Mouse (Mus musculus) gastrocnemius, adult 18-20 months (tissue): ENCODE data around the gene Isl2. TPM values are rescaled to one million over a fixed set of nuclear protein-coding genes. Genes with fewer than 3 reads are reported as not detected.
A peak's percentile ranks its signal among the peaks of the same experiment; 100 is the strongest.

ENCODE experiments used
- DNase-seq: peaks from one replicate; pipeline ENCODE4 v3.0.0; 2021; ENCODE audit warnings: low spot score
- long read RNA-seq, 2 experiments: library from polyadenylated mRNA; stranded (forward); transcript quantifications; one replicate each; pipeline ENCODE4 v2.0.0; 2021
- total RNA-seq, 2 experiments: library from RNA; stranded (reverse); gene quantifications; 2 replicates each; pipeline ENCODE4 v1.2.3; 2021

The Isl2 gene
- not detected for total RNA-seq
- long read RNA-seq, experiment 1: 0 reads
- long read RNA-seq, experiment 2: 0 reads

DNA sequence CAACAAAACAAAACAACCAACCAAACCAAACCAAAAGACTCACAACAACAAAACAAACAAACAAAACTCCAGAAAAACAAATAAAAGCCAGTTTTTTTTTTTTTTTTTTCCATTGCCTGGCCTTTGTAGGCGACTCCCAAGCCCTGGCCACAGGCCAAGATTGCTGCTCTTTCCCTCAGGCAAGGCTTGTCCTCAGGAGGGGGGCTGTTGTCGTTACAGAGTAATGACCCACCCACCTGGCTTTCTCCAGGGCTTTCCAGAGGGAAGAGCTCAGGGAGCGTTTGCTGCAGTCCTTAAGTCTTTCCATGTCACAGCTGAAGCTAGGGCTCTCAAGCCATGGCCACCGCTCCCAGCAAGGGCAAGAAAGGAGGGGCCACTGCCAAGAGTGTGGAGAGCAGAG is at the start of gene Isl2:
TSS of gene Isl2 (plus strand) at position 296 of the 400 bp plus-strand sequence.
- DNase-seq: no peak

- DNase-seq: peak; percentile 52
Measured at GRCm38 (mm10) chr9:55507922-55508321, 30.6 kb upstream of the Isl2 start.

DNA sequence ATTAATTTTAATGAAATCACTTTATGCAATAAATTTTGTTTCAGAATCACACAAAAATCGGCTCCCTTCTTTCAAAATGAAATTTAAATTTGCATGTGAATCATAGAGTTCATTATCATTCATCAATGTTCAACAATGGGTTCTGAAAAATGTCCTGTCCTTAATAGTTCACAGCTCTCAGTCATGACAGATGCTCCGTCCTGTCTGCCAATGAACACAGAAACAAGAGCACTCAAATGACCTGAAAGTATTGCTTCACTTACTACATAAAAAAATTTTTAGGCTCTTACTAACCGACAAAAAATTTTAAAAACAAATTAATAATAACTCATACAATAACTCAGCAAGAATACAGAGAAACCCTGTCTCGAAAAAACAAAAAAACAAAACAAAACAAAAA is 29.8 kb upstream of the Isl2 start:
- no peak for DNase-seq

- DNase-seq: no peak
Measured at GRCm38 (mm10) chr9:55509731-55510130, 28.7 kb upstream of the Isl2 start.

GRCm38 (mm10) chr9:55510651-55511235 is 27.7 kb upstream of the Isl2 start:
- no peak for DNase-seq

DNA sequence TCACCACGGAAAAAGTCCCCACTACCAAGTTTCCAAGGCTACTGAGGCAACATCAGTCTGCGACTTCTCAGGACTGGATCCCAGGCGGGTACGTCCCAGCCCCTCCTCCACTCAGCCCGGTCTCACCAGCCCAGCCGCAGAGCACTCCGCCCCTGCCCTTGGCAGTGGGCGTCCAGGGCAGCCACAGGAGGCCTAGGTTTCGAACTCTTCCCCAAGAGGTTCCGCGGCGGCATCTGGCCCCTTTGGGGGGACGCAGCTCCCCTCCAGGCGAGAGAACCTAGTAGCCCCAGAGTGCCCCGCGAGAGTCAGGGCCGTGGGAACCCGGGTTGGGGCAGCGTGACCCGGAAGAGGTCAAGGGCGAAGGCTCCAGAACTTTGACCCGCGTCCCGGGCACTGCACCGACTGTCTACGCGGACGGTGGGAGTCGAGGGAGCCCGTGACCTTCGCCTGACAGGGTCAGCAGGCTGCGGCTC is 26.9 kb upstream of the Isl2 start:
- DNase-seq: no peak

- peak; percentile 96 for DNase-seq
Measured at GRCm38 (mm10) chr9:55512027-55512543, 26.4 kb upstream of the Isl2 start, which contains the start of gene Etfa. Etfa (minus strand) TSS chr9:55512243.

DNA sequence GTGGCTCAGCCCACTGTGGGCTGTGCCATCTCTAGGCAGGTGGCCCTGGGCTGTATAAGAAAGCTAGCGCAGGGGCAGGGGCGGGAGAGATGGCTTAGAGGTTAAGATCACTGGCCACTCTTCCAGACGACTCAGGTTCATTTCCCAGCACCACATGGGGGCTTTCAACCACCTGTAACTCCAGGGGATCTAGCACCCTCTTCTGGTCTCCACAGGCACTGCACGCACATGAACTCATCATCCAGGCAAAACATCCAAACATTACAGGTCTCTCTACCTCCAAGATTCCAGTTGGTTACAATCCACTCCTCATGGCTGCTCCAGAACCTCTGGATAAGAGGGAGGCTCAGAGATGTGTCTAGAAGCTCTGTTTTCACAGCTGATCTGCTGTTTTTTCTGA is 12.8 kb upstream of the Isl2 start:
- DNase-seq: no peak

DNA sequence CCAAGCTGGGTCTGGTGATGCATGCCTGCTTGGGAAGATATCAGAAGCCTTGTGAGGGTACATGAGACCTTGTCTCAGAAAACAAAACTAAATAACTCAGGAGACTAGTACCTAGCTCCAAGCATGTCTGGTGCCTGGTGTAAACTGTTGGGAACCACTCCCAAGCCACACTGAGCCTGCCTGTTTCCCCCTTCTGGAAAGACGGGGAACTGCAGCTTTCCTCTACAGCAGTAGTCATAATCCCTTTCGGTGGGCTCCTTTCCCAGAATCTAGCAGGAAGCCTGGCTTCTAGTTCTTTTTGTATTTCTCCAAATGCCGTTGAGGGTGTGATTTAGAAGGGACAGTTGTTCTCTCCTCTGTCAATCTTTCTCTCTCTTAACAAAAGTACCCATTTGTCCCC is 2.6 kb upstream of the Isl2 start:
- peak; percentile 68 for DNase-seq

- DNase-seq: no peak
Measured at GRCm38 (mm10) chr9:55539006-55539405, 534 bp downstream of the Isl2 start.

- no peak for DNase-seq
Measured at GRCm38 (mm10) chr9:55539661-55540390, 1.4 kb downstream of the Isl2 start.

GRCm38 (mm10) chr9:55540391-55540770 is 1.9 kb downstream of the Isl2 start:
- no peak for DNase-seq

DNA sequence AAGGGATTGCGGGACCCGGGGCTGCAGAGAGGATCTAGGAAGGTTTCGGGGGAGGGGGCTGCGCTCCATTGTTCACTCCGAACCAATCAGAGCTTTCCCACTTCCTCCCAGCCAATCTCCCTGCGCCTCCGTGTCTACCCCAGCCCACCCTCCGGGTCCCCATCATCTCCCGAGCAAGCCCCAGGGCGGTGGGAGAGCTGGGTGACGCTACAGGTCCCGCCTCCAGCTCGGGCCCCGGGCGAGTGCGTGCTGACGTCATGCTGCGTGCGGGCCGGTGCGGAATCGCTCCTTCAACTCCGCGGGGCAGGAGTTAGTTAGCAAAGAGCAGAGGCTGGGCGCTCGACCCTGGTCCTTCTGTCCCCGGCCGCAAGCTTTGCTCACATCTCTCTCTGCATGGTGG is 2.4 kb downstream of the Isl2 start:
- peak; percentile 24 for DNase-seq

GRCm38 (mm10) chr9:55541681-55542365 is 3.4 kb downstream of the Isl2 start:
- DNase-seq: peak; percentile 22

DNA sequence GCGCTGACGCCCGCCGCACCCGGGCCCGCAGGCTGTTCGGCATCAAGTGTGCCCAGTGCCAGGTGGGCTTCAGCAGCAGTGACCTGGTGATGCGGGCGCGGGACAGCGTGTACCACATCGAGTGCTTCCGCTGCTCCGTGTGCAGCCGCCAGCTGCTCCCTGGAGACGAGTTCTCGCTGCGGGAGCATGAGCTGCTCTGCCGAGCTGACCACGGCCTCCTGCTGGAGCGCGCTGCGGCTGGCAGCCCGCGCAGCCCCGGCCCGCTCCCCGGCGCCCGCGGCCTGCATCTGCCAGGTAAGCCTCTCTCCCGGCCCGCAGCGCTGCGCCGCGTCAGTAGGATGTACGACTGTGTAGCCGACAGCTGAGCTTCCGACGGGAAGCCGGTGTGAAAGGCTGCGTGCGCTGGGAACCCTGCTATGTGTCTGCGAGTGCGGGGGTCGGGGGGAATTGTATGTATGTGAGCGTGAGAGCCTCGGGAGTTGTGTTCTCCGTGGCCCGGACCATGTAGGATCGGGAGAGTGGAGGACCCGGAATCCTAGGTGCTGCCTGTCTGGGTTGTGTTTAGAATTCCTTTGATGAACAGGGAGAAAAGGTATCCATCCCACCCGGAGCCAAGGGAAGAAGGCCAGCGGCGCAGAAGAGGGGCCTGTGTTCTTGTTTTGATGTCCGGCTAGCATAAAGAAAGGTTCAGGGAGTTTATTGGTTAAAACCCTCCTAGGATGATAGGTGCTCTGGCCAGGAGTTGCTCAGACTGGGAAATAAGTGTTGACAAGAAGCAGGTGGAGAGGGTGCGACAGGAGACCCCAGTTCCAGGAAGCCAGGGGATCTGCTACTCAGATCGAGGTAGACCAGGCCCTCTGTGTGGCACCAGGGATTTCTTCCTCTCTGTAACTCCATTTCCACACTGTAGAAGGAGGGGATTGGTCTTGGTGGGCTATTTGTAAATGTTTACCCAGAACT is 4.2 kb downstream of the Isl2 start:
- DNase-seq: no peak

DNA sequence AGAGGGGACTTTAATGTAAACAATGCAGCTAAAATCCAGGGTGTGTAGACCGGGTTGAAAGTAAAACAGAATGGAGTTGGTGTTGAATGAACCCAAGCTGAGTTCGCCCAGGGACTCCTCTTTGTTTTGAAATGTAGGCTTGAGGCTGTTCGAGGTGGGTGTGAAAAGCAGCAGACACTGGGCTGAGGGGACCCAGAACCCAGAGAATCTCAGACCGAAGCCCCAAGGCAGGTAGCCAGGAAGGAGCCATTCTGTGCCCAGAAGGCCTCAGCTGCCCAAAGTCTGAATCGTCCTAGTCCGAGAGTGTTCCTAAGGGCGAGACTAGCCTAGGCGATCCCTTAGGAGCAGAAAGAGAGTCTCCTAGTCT is 4.8 kb downstream of the Isl2 start:
- DNase-seq: no peak

- DNase-seq: peak; percentile 34
Measured at GRCm38 (mm10) chr9:55543703-55544401, 5.4 kb downstream of the Isl2 start.

GRCm38 (mm10) chr9:55544861-55545555 is 6.5 kb downstream of the Isl2 start:
- no peak for DNase-seq

DNA sequence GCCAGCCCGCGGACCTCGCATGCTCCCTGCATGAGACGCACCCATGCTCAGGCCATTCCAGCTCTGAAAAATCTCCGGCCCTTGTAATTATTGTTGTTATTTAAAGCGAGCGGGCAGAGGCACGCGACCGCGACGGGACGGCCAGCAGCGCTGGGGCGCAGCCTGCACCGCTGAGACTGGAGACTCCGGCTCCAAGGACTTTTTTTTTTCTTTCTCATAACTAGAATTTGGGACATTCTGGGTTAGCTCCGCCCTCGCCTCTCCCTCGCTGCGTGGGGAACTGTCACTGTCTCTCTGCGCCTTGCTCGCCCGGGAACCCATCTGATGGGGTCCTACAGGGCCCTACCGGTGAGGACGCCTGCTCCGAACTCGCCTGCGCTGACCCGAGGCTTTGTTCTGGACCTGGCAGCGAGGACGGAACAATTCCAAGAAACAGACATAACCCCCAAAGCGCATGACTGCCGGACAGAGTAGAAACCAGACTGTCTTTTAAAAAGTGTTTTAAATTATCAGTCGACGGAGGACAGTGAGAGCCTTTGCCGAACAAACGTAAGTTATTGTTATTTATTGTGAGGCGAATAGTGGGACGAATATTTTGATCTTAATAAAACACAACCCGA is 7.2 kb downstream of the Isl2 start:
- no peak for DNase-seq
